ENCODE assay signal across 13 mouse cellular contexts in the genomic region with DNA sequence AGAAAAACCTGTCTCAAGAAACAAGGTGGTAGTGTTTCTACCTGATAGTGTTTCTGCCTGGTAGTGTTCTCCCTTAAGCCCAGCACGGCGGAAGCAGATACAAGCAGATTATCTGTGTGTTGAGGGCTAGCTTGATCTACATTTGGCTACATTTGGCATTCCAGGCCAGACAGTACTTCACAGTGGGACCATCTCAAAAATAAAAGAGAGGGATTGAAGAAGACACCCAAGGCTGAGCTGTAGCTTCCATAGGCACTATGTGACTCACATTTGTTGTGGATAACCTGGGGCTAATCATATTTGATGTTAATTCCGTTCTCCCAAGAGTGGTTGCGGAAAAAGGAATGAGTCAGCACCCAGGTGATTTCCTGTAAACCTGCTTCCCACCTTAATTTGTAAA. TPM values are rescaled to one million over a fixed set of nuclear protein-coding genes. Genes with fewer than 3 reads are reported as not detected.
A peak's percentile ranks its signal among the peaks of the same experiment; 100 is the strongest.
DNase-seq lines count a peak whose midpoint lies in the region; ATAC-seq and TF ChIP-seq lines count a peak whose summit lies in the region.
"Had no signal": no experiment of that assay in that cellular context is flagged by ENCODE, and none has a peak within 500 bp of the region (broad histone marks: within the 10 kb centered on the region; RNA-seq: fewer than 3 reads in every experiment).

No protein-coding gene starts in this region.

- H3K9me3 ChIP-seq in embryonic facial prominence, embryonic 13.5 days: no peaks in the 10 kb centered on the region
- no peaks in the 10 kb centered on the region for H3K9me3 ChIP-seq in embryonic facial prominence, embryonic 10.5 days
- no peaks in the 10 kb centered on the region for H3K9me3 ChIP-seq in intestine, embryonic 15.5 days
- no peaks in the 10 kb centered on the region for H3K9me3 ChIP-seq in intestine, postnatal 0 days (ENCODE audit: control insufficient read depth)
- H3K9me3 ChIP-seq in stomach, embryonic 15.5 days: no peaks in the 10 kb centered on the region
- H3K9me3 ChIP-seq in stomach, postnatal 0 days (ENCODE audit: control insufficient read depth, low read length): no peaks in the 10 kb centered on the region
- H3K9me3 ChIP-seq: embryonic facial prominence, embryonic 12.5 days had no signal

- peak overlapping the region; percentile 74; the same call in 1 of the 2 replicates for H3K4me3 ChIP-seq in embryonic facial prominence, embryonic 13.5 days
- no peak overlapping the region; the same call in 1 of the 2 replicates for H3K4me3 ChIP-seq in embryonic facial prominence, embryonic 10.5 days
- H3K4me3 ChIP-seq in intestine, embryonic 15.5 days (replicated peaks): no peak overlapping the region
- no peak overlapping the region for H3K4me3 ChIP-seq in intestine, postnatal 0 days (ENCODE audit: low read depth, low read length)
- H3K4me3 ChIP-seq in stomach, embryonic 15.5 days (replicated peaks): no peak overlapping the region
- H3K4me3 ChIP-seq in stomach, postnatal 0 days (ENCODE audit: low read depth, low read length): no peak overlapping the region

- no peak overlapping the region for H3K27ac ChIP-seq in embryonic facial prominence, embryonic 13.5 days
- H3K27ac ChIP-seq in embryonic facial prominence, embryonic 10.5 days (replicated peaks): no peak overlapping the region
- no peak overlapping the region for H3K27ac ChIP-seq in intestine, embryonic 15.5 days
- H3K27ac ChIP-seq in intestine, postnatal 0 days (ENCODE audit: low read depth, low read length): no peak overlapping the region
- H3K27ac ChIP-seq in stomach, embryonic 15.5 days: no peak overlapping the region
- no peak overlapping the region for H3K27ac ChIP-seq in stomach, postnatal 0 days (replicated peaks)

- H3K9ac ChIP-seq in embryonic facial prominence, embryonic 13.5 days: no peak overlapping the region
- no peak overlapping the region for H3K9ac ChIP-seq in intestine, embryonic 15.5 days
- H3K9ac ChIP-seq in intestine, postnatal 0 days (ENCODE audit: low read depth, low read length): no peak overlapping the region
- H3K9ac ChIP-seq in stomach, embryonic 15.5 days: no peak overlapping the region
- no peak overlapping the region for H3K9ac ChIP-seq in stomach, postnatal 0 days (ENCODE audit: low read length)

- no peak for DNase-seq in embryonic facial prominence, embryonic 10.5 days (ENCODE audit: low spot score)
- DNase-seq in stomach, postnatal 0 days (ENCODE audit: low spot score): no peak
- DNase-seq in B cell, adult 2 months: no peak
- DNase-seq in adrenal gland, postnatal 4 days (ENCODE audit: low spot score in 2 of 2): no peak
- DNase-seq: forebrain, postnatal 0 days; heart, postnatal 10 days; kidney, adult 18-20 months; retina, postnatal 1 day had no signal

- no peak for TF ChIP-seq CTCF in intestine, postnatal 0 days (IDR thresholded peaks at IDR 0.05; ENCODE audit: low read depth)
- TF ChIP-seq CTCF in stomach, postnatal 0 days (IDR thresholded peaks at IDR 0.05; ENCODE audit: low read depth): no peak

- no peak for TF ChIP-seq EP300 in stomach, postnatal 0 days (optimal IDR thresholded peaks at IDR 0.05)

- no peaks in the 10 kb centered on the region for H3K27me3 ChIP-seq in embryonic facial prominence, embryonic 13.5 days
- no peaks in the 10 kb centered on the region for H3K27me3 ChIP-seq in embryonic facial prominence, embryonic 10.5 days (replicated peaks; ENCODE audit: low read depth, poor library complexity, severe bottlenecking)
- no peaks in the 10 kb centered on the region for H3K27me3 ChIP-seq in intestine, embryonic 15.5 days (replicated peaks)
- no peaks in the 10 kb centered on the region for H3K27me3 ChIP-seq in intestine, postnatal 0 days (replicated peaks; ENCODE audit: control insufficient read depth, insufficient read depth, low read length)
- H3K27me3 ChIP-seq in stomach, embryonic 15.5 days (replicated peaks): no peaks in the 10 kb centered on the region
- no peaks in the 10 kb centered on the region for H3K27me3 ChIP-seq in stomach, postnatal 0 days (ENCODE audit: control insufficient read depth, insufficient read depth, low read length)
- H3K27me3 ChIP-seq: embryonic facial prominence, embryonic 12.5 days had no signal

- H3K4me2 ChIP-seq in embryonic facial prominence, embryonic 13.5 days: peak overlapping the region; percentile 76
- peak overlapping the region; percentile 55; the same call in 1 of the 2 replicates for H3K4me2 ChIP-seq in intestine, embryonic 15.5 days (replicated peaks)
- H3K4me2 ChIP-seq in intestine, postnatal 0 days (replicated peaks; ENCODE audit: low read depth): no peak overlapping the region
- H3K4me2 ChIP-seq in stomach, embryonic 15.5 days: peak overlapping the region; percentile 57; the same call in 1 of the 2 replicates
- H3K4me2 ChIP-seq in stomach, postnatal 0 days (replicated peaks; ENCODE audit: low read depth): no peak overlapping the region

- 70% methylated on average over 4 of the region's 4 CpGs for WGBS in embryonic facial prominence, embryonic 13.5 days
- 77% methylated on average over 4 of the region's 4 CpGs for WGBS in embryonic facial prominence, embryonic 10.5 days
- 70% methylated on average over 4 of the region's 4 CpGs for WGBS in intestine, embryonic 15.5 days
- WGBS in intestine, postnatal 0 days: 64% methylated on average over 4 of the region's 4 CpGs
- 72% methylated on average over 4 of the region's 4 CpGs for WGBS in stomach, embryonic 15.5 days
- WGBS in stomach, postnatal 0 days: 75% methylated on average over 4 of the region's 4 CpGs

- H3K36me3 ChIP-seq in embryonic facial prominence, embryonic 13.5 days: peaks cover 8% of the 10 kb centered on the region
- peaks cover 18% of the 10 kb centered on the region for H3K36me3 ChIP-seq in embryonic facial prominence, embryonic 10.5 days (replicated peaks)
- no peaks in the 10 kb centered on the region; the same call in 1 of the 2 replicates for H3K36me3 ChIP-seq in intestine, embryonic 15.5 days
- H3K36me3 ChIP-seq in intestine, postnatal 0 days (ENCODE audit: control insufficient read depth, insufficient read depth): no peaks in the 10 kb centered on the region
- H3K36me3 ChIP-seq in stomach, embryonic 15.5 days: peaks cover 4% of the 10 kb centered on the region; the same call in 1 of the 2 replicates
- H3K36me3 ChIP-seq in stomach, postnatal 0 days (ENCODE audit: control insufficient read depth, insufficient read depth, low read length): no peaks in the 10 kb centered on the region

- ATAC-seq in embryonic facial prominence, embryonic 13.5 days (ENCODE audit: insufficient number of reproducible peaks, insufficient read depth, low FRiP score, low TSS enrichment, low read depth): no peak
- no peak for ATAC-seq in intestine, embryonic 15.5 days
- ATAC-seq in intestine, postnatal 0 days: no peak
- ATAC-seq in stomach, embryonic 15.5 days (ENCODE audit: insufficient read depth, low FRiP score, low read depth): no peak
- ATAC-seq in stomach, postnatal 0 days (ENCODE audit: low FRiP score, low TSS enrichment): no peak

- peaks cover 18% of the 10 kb centered on the region for H3K4me1 ChIP-seq in embryonic facial prominence, embryonic 13.5 days
- H3K4me1 ChIP-seq in embryonic facial prominence, embryonic 10.5 days: peaks cover 14% of the 10 kb centered on the region
- H3K4me1 ChIP-seq in intestine, embryonic 15.5 days (replicated peaks): peaks cover 15% of the 10 kb centered on the region
- 0 out of 2 replicates have a peak, but pooled peaks cover 5% of the 10 kb centered on the region for H3K4me1 ChIP-seq in intestine, postnatal 0 days (replicated peaks; ENCODE audit: control insufficient read depth, insufficient read depth, low read length)
- H3K4me1 ChIP-seq in stomach, embryonic 15.5 days: peaks cover 10% of the 10 kb centered on the region
- 0 out of 2 replicates have a peak, but pooled peaks cover 3% of the 10 kb centered on the region for H3K4me1 ChIP-seq in stomach, postnatal 0 days (replicated peaks; ENCODE audit: control insufficient read depth, insufficient read depth)

RNA-seq across cellular contexts. Expression of gene Fis1, which starts 0.9 kb away (rescaled TPM):
- polyA plus RNA-seq in embryonic facial prominence, embryonic 13.5 days (2015; fragmentation: Nextera tagmentation; extraction: Ambion mirVana): 265 and 282 TPM in 2 replicates
- polyA plus RNA-seq in embryonic facial prominence, embryonic 10.5 days (2016; fragmentation: Nextera tagmentation; extraction: Ambion mirVana): 267 and 272 TPM in 2 replicates
- polyA plus RNA-seq in intestine, embryonic 15.5 days (2015; fragmentation: Nextera tagmentation; extraction: Ambion mirVana): 258 and 259 TPM in 2 replicates
- 318 and 324 TPM in 2 replicates for polyA plus RNA-seq in intestine, postnatal 0 days (2015; fragmentation: Nextera tagmentation; extraction: Ambion mirVana)
- 246 and 259 TPM in 2 replicates for polyA plus RNA-seq in stomach, embryonic 15.5 days (2015; fragmentation: Nextera tagmentation; extraction: Ambion mirVana)
- 255 and 270 TPM in 2 replicates for polyA plus RNA-seq in stomach, postnatal 0 days (2015; fragmentation: Nextera tagmentation; extraction: Ambion mirVana)
- total RNA-seq in adrenal gland, postnatal 4 days (2021): 100 to 1,000 TPM; 211 to 213 TPM

RNA-seq across cellular contexts. Expression of gene Cldn15, which starts 14.3 kb away (rescaled TPM):
- polyA plus RNA-seq in embryonic facial prominence, embryonic 13.5 days (2015; fragmentation: Nextera tagmentation; extraction: Ambion mirVana): 0.44 and 0.61 TPM in 2 replicates
- 0.10 and 0.29 TPM in 2 replicates for polyA plus RNA-seq in embryonic facial prominence, embryonic 10.5 days (2016; fragmentation: Nextera tagmentation; extraction: Ambion mirVana)
- polyA plus RNA-seq in intestine, embryonic 15.5 days (2015; fragmentation: Nextera tagmentation; extraction: Ambion mirVana): 18.4 and 24.9 TPM in 2 replicates
- 29.5 and 31.2 TPM in 2 replicates for polyA plus RNA-seq in intestine, postnatal 0 days (2015; fragmentation: Nextera tagmentation; extraction: Ambion mirVana)
- polyA plus RNA-seq in stomach, embryonic 15.5 days (2015; fragmentation: Nextera tagmentation; extraction: Ambion mirVana): 8.9 and 10.8 TPM in 2 replicates
- polyA plus RNA-seq in stomach, postnatal 0 days (2015; fragmentation: Nextera tagmentation; extraction: Ambion mirVana): 5.1 and 6.8 TPM in 2 replicates
- total RNA-seq in adrenal gland, postnatal 4 days (2021): 10 to 100 TPM; 11.1 to 13.4 TPM

RNA-seq across cellular contexts. Expression of gene Plod3, which starts 34.7 kb away (rescaled TPM):
- 49.0 and 62.4 TPM in 2 replicates for polyA plus RNA-seq in embryonic facial prominence, embryonic 13.5 days (2015; fragmentation: Nextera tagmentation; extraction: Ambion mirVana)
- polyA plus RNA-seq in embryonic facial prominence, embryonic 10.5 days (2016; fragmentation: Nextera tagmentation; extraction: Ambion mirVana): 42.6 and 44.6 TPM in 2 replicates
- polyA plus RNA-seq in intestine, embryonic 15.5 days (2015; fragmentation: Nextera tagmentation; extraction: Ambion mirVana): 41.1 and 42.8 TPM in 2 replicates
- 11.1 and 11.8 TPM in 2 replicates for polyA plus RNA-seq in intestine, postnatal 0 days (2015; fragmentation: Nextera tagmentation; extraction: Ambion mirVana)
- polyA plus RNA-seq in stomach, embryonic 15.5 days (2015; fragmentation: Nextera tagmentation; extraction: Ambion mirVana): 44.8 and 46.8 TPM in 2 replicates
- polyA plus RNA-seq in stomach, postnatal 0 days (2015; fragmentation: Nextera tagmentation; extraction: Ambion mirVana): 16.4 and 17.2 TPM in 2 replicates
- 10 to 100 TPM; 60.4 to 64.7 TPM for total RNA-seq in adrenal gland, postnatal 4 days (2021)

RNA-seq across cellular contexts. Expression of gene Znhit1, which starts 35.7 kb away (rescaled TPM):
- polyA plus RNA-seq in embryonic facial prominence, embryonic 13.5 days (2015; fragmentation: Nextera tagmentation; extraction: Ambion mirVana): 117 and 124 TPM in 2 replicates
- 106 and 117 TPM in 2 replicates for polyA plus RNA-seq in embryonic facial prominence, embryonic 10.5 days (2016; fragmentation: Nextera tagmentation; extraction: Ambion mirVana)
- polyA plus RNA-seq in intestine, embryonic 15.5 days (2015; fragmentation: Nextera tagmentation; extraction: Ambion mirVana): 99.9 and 111 TPM in 2 replicates
- polyA plus RNA-seq in intestine, postnatal 0 days (2015; fragmentation: Nextera tagmentation; extraction: Ambion mirVana): 84.6 and 91.1 TPM in 2 replicates
- polyA plus RNA-seq in stomach, embryonic 15.5 days (2015; fragmentation: Nextera tagmentation; extraction: Ambion mirVana): 90.6 and 94.3 TPM in 2 replicates
- 81.0 and 89.1 TPM in 2 replicates for polyA plus RNA-seq in stomach, postnatal 0 days (2015; fragmentation: Nextera tagmentation; extraction: Ambion mirVana)
- 10 to 100 TPM; 57.4 to 60.6 TPM for total RNA-seq in adrenal gland, postnatal 4 days (2021)

RNA-seq across cellular contexts. Expression of gene Ift22, which starts 44.2 kb away (rescaled TPM):
- 67.4 and 70.2 TPM in 2 replicates for polyA plus RNA-seq in embryonic facial prominence, embryonic 13.5 days (2015; fragmentation: Nextera tagmentation; extraction: Ambion mirVana)
- polyA plus RNA-seq in embryonic facial prominence, embryonic 10.5 days (2016; fragmentation: Nextera tagmentation; extraction: Ambion mirVana): 77.9 and 86.1 TPM in 2 replicates
- 54.4 and 55.0 TPM in 2 replicates for polyA plus RNA-seq in intestine, embryonic 15.5 days (2015; fragmentation: Nextera tagmentation; extraction: Ambion mirVana)
- polyA plus RNA-seq in intestine, postnatal 0 days (2015; fragmentation: Nextera tagmentation; extraction: Ambion mirVana): 24.7 and 25.2 TPM in 2 replicates
- 59.5 and 62.3 TPM in 2 replicates for polyA plus RNA-seq in stomach, embryonic 15.5 days (2015; fragmentation: Nextera tagmentation; extraction: Ambion mirVana)
- 26.1 and 28.4 TPM in 2 replicates for polyA plus RNA-seq in stomach, postnatal 0 days (2015; fragmentation: Nextera tagmentation; extraction: Ambion mirVana)
- 10 to 100 TPM; 33.6 to 38.2 TPM for total RNA-seq in adrenal gland, postnatal 4 days (2021)

Comparison
In these comparisons a context has a peak if more than half of its experiments do, and no peak if none do; other contexts are left out.
1. H3K4me2 ChIP-seq: peak in embryonic facial prominence, embryonic 13.5 days (single experiment), intestine, embryonic 15.5 days (single experiment) and stomach, embryonic 15.5 days (single experiment); none in intestine, postnatal 0 days (single experiment) and stomach, postnatal 0 days (single experiment).